Mouse (Mus musculus) thymus, postnatal 0 days (tissue): Measurements from ENCODE around the gene 4930435E12Rik. TPM values are rescaled to one million over a fixed set of nuclear protein-coding genes. Genes with fewer than 3 reads are reported as not detected.

ENCODE experiments used
- DNase-seq: peaks from one replicate; pipeline ENCODE4 v3.0.0-alpha.2; 2015; ENCODE audit warnings: low spot score
- polyA plus RNA-seq: library from polyadenylated mRNA; unstranded; fragments of >200 nt; fragmentation: Nextera tagmentation; extraction: Ambion mirVana; gene quantifications from 2 replicates; pipeline ENCODE4 v1.2.1, GENCODE M21; 2015

Gene 4930435E12Rik
- polyA plus RNA-seq, 1 experiment from 2014 or later: not detected

GRCm38 (mm10) chr16:38771145-38771544 is 57.4 kb downstream of the 4930435E12Rik start:
- DNase-seq: no peak

DNA sequence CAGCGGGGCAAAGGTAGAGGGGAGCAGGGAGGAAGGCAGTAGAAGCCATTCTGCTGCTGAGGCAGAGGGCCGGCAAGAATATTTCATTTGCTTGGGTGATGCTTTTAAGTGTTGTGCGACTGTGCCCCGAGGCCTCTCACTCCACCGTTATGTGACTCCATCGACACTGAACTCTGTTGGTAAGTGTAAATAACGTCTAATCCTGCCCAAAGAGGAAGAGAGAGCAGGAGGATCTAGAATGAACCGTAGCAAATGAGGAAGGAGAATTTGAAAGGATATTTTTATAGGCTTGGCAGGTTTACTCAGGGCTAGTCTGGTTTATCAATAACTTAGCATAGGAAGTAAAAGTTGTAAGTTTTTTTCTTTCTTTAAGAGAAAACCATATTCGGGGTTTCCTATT is 59.0 kb downstream of the 4930435E12Rik start:
- no peak for DNase-seq

DNA sequence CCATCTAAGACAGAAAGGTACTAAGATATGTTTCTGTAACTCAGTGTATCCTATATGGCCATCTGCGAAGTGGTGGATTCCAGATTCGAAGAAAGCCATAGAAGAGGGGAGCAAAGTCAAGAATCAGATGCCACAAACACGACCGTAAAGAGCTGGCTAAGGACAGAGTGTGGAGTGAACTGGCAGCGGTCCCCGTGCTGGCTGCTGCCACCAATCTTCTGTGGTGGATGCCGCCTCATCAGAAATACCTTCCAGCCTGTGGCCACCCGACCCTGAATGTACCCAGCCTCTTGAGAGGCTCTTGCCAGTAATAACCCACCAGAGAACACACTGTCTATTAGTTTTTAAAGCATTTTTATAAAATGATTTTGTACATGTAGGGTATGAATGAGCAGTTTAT is 60.2 kb downstream of the 4930435E12Rik start:
- DNase-seq: no peak

GRCm38 (mm10) chr16:38767761-38768160 is 60.8 kb downstream of the 4930435E12Rik start:
- no peak for DNase-seq

DNA sequence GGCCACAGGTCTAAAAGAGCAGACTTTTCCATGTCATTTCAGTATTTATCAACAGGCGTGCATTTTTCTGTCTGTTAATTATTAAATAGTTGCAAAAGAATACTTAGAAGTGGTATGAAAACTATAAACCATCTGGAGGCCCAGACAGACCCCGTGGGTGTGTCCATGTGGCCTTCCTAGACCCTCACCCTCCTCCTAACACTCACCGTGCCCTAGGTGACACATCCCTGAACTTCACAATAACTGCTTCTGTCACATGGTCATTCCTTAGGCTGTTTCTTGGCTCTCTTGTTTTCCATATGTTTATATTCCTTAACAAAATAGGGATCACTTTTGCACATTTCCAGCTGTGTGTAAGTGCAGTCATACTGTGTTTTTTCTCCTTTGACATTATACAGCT is 61.9 kb downstream of the 4930435E12Rik start:
- no peak for DNase-seq

DNA sequence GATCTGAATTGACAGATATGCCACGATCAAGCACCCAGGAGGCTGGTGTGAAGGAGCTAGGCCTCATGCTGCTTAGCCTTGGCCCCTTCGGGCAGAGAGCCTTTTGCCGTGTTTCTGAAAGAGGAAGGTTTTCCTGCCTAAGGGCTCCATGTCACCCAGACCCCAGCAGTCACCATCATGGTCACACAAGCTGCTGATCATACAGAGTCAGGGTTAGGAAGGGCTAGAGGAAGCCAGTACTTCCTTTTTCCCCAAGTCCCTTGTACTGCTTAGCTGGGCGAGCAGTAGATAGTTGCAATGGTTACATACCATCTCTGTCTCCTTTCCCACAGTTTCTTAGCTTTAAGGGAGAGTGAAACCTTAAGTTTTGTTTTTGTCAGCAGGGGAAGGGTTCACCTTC is 65.0 kb downstream of the 4930435E12Rik start:
- no peak for DNase-seq

DNA sequence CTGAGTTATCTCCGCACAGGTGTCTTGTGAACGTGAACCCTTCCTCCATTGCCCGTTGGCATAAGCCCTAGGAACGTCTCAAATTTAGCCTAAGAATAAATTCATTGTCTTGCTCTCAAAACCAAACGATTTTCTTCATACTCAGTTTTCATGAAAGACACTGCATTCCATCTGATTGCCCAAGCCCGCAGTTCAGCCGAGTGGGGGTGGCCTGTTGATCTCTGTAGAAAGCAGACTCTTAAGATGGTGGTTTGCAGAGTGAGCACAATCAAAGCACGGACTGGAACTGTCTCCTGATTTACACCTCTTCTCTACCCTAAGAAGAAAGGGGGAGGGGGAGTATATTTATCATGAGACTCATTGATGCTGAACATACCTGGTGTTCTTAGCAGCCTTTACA is 66.1 kb downstream of the 4930435E12Rik start:
- DNase-seq: no peak

Other genes with a start within 250 kb of the 4930435E12Rik start
- 3.9 and 5.7 TPM in 2 replicates for gene Arhgap31, start 115.5 kb downstream of the 4930435E12Rik start, polyA plus RNA-seq
- 8.3 and 8.4 TPM in 2 replicates for gene B4galt4, start 86.5 kb downstream of the 4930435E12Rik start, polyA plus RNA-seq
- 1.7 and 6.4 TPM in 2 replicates for gene Upk1b, start 28.4 kb downstream of the 4930435E12Rik start, polyA plus RNA-seq
- gene Igsf11, start 63.9 kb upstream of the 4930435E12Rik start, polyA plus RNA-seq: 0.05 TPM in 1 of 2 replicates, not detected in the other